Mouse (Mus musculus): ENCODE data around the gene Myt1. TPM values are rescaled to one million over a fixed set of nuclear protein-coding genes. Genes with fewer than 3 reads are reported as not detected.

Gene Myt1
- not detected in 4 replicates for total RNA-seq (2023)

GRCm38 (mm10) chr2:181763006-181763830, at the start of gene Myt1:
Myt1 (plus strand) TSS chr2:181763332.

GRCm38 (mm10) chr2:181714903-181715326, 48.2 kb upstream of the Myt1 start, which contains the start of gene Oprl1:
Oprl1 (plus strand) TSS chr2:181715016.

GRCm38 (mm10) chr2:181837372-181838292, 74.5 kb downstream of the Myt1 start, which contains the start of gene Pcmtd2:
Pcmtd2 (plus strand) TSS chr2:181837854.

GRCm38 (mm10) chr2:181863791-181864535, 100.8 kb downstream of the Myt1 start, which contains the start of gene Polr3k:
Polr3k (plus strand) TSS chr2:181864337.

Other genes starting within 250 kb of the Myt1 start
- 114 to 126 TPM (median 121 TPM) in 4 replicates for gene Dnajc5, start 242.8 kb upstream of the Myt1 start, total RNA-seq (2023)
- gene Uckl1, start 178.4 kb upstream of the Myt1 start, total RNA-seq (2023), result 154 to 176 TPM (median 155 TPM) in 4 replicates
- gene Prpf6, start 171.5 kb upstream of the Myt1 start, total RNA-seq (2023), result 57.2 to 63.1 TPM (median 59.7 TPM) in 4 replicates
- gene Zfp512b, start 170.5 kb upstream of the Myt1 start, total RNA-seq (2023), result 43.7 to 53.6 TPM (median 48.1 TPM) in 4 replicates
- gene Samd10, start 164.1 kb upstream of the Myt1 start, total RNA-seq (2023), result 11.7 to 13.1 TPM (median 13.0 TPM) in 4 replicates
- gene Gm29797, start 106.3 kb upstream of the Myt1 start, total RNA-seq (2023), result not detected in 4 replicates
- gene Sox18, start 91.7 kb upstream of the Myt1 start, total RNA-seq (2023), result not detected in 4 replicates
- gene Tcea2, start 83.0 kb upstream of the Myt1 start, total RNA-seq (2023), result 23.0 to 25.8 TPM (median 23.3 TPM) in 4 replicates
- 147 to 159 TPM (median 155 TPM) in 4 replicates for gene Rgs19, start 69.4 kb upstream of the Myt1 start, total RNA-seq (2023)
- gene Lkaaear1, start 64.9 kb upstream of the Myt1 start, total RNA-seq (2023), result not detected in 4 replicates
- gene Oprl1, start 48.3 kb upstream of the Myt1 start, total RNA-seq (2023), result 0.42 to 1.0 TPM (median 0.80 TPM) in 4 replicates
- 40.4 to 49.8 TPM (median 44.9 TPM) in 4 replicates for gene Pcmtd2, start 74.5 kb downstream of the Myt1 start, total RNA-seq (2023)
- gene Polr3k, start 101.0 kb downstream of the Myt1 start, total RNA-seq (2023), result 9.0 to 16.8 TPM (median 10.7 TPM) in 4 replicates
- not detected in 4 replicates for gene Gm14496, start 227.8 kb downstream of the Myt1 start, total RNA-seq (2023)

Measured in B cell, adult 62 days (primary cell).